Mouse (Mus musculus): ENCODE measurements at regions not wholly inside any gene's neighbourhood (a gene's known extent, or its start where the extent isn't known, plus 50 kb on each side); places are given as distances from the start of the nearest gene placed in this dataset.
"Not testable (repeated sequence)": the region's sequence is repeated elsewhere in the genome, so short reads cannot be mapped to it uniquely, and the experiment has no call there.

DNA sequence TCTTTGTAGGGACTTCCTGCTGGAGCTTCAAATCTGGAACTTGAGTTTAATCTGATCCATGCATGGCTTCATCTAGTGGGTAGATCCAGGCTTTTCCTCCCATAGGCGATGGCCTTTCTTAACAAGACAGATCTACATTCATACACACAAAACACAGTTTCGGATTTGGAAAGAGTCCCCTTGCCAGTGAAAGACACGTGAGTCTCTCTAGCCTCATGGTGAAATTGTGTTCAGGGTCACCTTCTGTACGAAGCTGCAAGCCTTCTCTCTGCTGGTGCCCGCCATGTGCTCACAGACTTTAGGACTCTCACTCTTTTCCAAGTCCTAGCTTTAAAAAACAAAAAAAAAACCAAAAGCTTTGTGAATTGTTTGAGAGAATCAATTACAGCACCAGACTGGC is 51.4 kb upstream of the Dlx2 start:
- Histone ChIP-seq H3K9me3 (ENCODE audit: low read length) (no peaks in the 10 kb centered on the region), H3K4me1 (ENCODE audit: insufficient read depth) (no peaks in the 10 kb centered on the region), H3K27ac (ENCODE audit: low read depth) (no peak overlapping the region), H3K9ac (replicated peaks) (no peak overlapping the region), H3K4me3 (ENCODE audit: low read depth, low read length) (no peak overlapping the region), H3K27me3 (ENCODE audit: insufficient read depth, low read length) (no peaks in the 10 kb centered on the region; the same call in 1 of the 2 replicates), H3K36me3 (replicated peaks; ENCODE audit: insufficient read depth, low read length) (no peaks in the 10 kb centered on the region), H3K4me2 (ENCODE audit: low read depth, low read length) (no peak overlapping the region)
- ATAC-seq = no peak
- WGBS (ENCODE audit: insufficient replicate concordance) = 58% methylated on average over 5 of the region's 5 CpGs
- TF ChIP-seq EP300 (IDR thresholded peaks at IDR 0.05; ENCODE audit: low read depth) (no peak), CTCF (IDR thresholded peaks at IDR 0.05; ENCODE audit: low read depth) (no peak)
- no peak for DNase-seq

- no peaks in the 10 kb centered on the region for H3K36me3 ChIP-seq (replicated peaks; ENCODE audit: insufficient read depth, low read length)
- H3K27me3 ChIP-seq (ENCODE audit: insufficient read depth, low read length) = no peaks in the 10 kb centered on the region; the same call in 1 of the 2 replicates
- no peaks in the 10 kb centered on the region for H3K9me3 ChIP-seq (ENCODE audit: low read length)
- no peaks in the 10 kb centered on the region for H3K4me1 ChIP-seq (ENCODE audit: insufficient read depth)
- TF ChIP-seq CTCF (IDR thresholded peaks at IDR 0.05; ENCODE audit: low read depth) (no peak), EP300 (IDR thresholded peaks at IDR 0.05; ENCODE audit: low read depth) (no peak)
- DNase-seq (no peak), ATAC-seq (peak; percentile 35; the same call in 1 of the 2 replicates)
- H3K27ac ChIP-seq (ENCODE audit: low read depth) = no peak overlapping the region
- H3K4me3 ChIP-seq (ENCODE audit: low read depth, low read length) = no peak overlapping the region
- H3K4me2 ChIP-seq (ENCODE audit: low read depth, low read length) = peak overlapping the region; percentile 53
- no peak overlapping the region for H3K9ac ChIP-seq (replicated peaks)
- WGBS (ENCODE audit: insufficient replicate concordance) = 27% methylated on average over 10 of the region's 10 CpGs
Observed at GRCm38 (mm10) chr2:71598368-71598767, 51.8 kb upstream of the Dlx2 start.

DNA sequence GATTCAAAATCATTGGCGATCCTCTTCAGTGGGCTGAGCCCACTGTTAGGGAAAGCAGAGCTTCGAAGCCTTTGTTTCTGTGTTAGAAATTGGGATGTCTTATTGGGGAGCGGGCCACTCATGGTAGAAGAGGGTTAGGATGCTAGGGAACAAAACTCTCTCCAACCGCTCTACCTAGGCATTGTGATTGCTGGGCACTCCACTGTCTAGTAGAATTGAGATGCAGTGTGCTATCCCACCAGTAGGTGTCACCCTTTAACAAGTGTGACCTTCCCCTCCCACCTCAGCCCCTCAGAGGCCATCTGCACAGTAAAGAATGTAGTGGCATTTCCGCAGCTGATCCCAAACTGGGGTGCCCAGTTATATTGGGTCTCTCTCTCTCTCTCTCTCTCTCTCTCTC is 52.2 kb upstream of the Dlx2 start:
- H3K36me3 ChIP-seq (replicated peaks; ENCODE audit: insufficient read depth, low read length) = no peaks in the 10 kb centered on the region
- H3K4me1 ChIP-seq (ENCODE audit: insufficient read depth) = no peaks in the 10 kb centered on the region
- H3K4me2 ChIP-seq (ENCODE audit: low read depth, low read length) = peak overlapping the region; percentile 53
- 10% methylated on average over 5 of the region's 5 CpGs for WGBS (ENCODE audit: insufficient replicate concordance)
- no peak overlapping the region for H3K4me3 ChIP-seq (ENCODE audit: low read depth, low read length)
- ATAC-seq = peak; percentile 71
- H3K27me3 ChIP-seq (ENCODE audit: insufficient read depth, low read length) = no peaks in the 10 kb centered on the region; the same call in 1 of the 2 replicates
- no peaks in the 10 kb centered on the region for H3K9me3 ChIP-seq (ENCODE audit: low read length)
- no peak overlapping the region for H3K9ac ChIP-seq (replicated peaks)
- TF ChIP-seq CTCF (IDR thresholded peaks at IDR 0.05; ENCODE audit: low read depth) (peak; percentile 95), EP300 (IDR thresholded peaks at IDR 0.05; ENCODE audit: low read depth) (no peak)
- no peak overlapping the region for H3K27ac ChIP-seq (ENCODE audit: low read depth)
- peak; percentile 84 for DNase-seq

GRCm38 (mm10) chr2:71600213-71600612 is 53.7 kb upstream of the Dlx2 start:
- no peak for DNase-seq
- no peak overlapping the region for H3K27ac ChIP-seq (ENCODE audit: low read depth)

GRCm38 (mm10) chr2:71600999-71601398 is 54.4 kb upstream of the Dlx2 start:
- H3K4me3 ChIP-seq (ENCODE audit: low read depth, low read length) = no peak overlapping the region
- H3K36me3 ChIP-seq (replicated peaks; ENCODE audit: insufficient read depth, low read length) = no peaks in the 10 kb centered on the region
- H3K4me2 ChIP-seq (ENCODE audit: low read depth, low read length) = no peak overlapping the region
- WGBS (ENCODE audit: insufficient replicate concordance) = 79% methylated on average over 1 of the region's 1 CpGs
- ATAC-seq = no peak
- H3K9me3 ChIP-seq (ENCODE audit: low read length) = no peaks in the 10 kb centered on the region
- no peaks in the 10 kb centered on the region for H3K4me1 ChIP-seq (ENCODE audit: insufficient read depth)
- no peaks in the 10 kb centered on the region; the same call in 1 of the 2 replicates for H3K27me3 ChIP-seq (ENCODE audit: insufficient read depth, low read length)
- H3K9ac ChIP-seq (replicated peaks) = no peak overlapping the region
- DNase-seq = no peak
- no peak overlapping the region for H3K27ac ChIP-seq (ENCODE audit: low read depth)
- TF ChIP-seq CTCF (IDR thresholded peaks at IDR 0.05; ENCODE audit: low read depth) (no peak), EP300 (IDR thresholded peaks at IDR 0.05; ENCODE audit: low read depth) (no peak)

More at GRCm38 (mm10) chr2:71600213-71600612, 53.7 kb upstream of the Dlx2 start:
- H3K4me2 ChIP-seq (ENCODE audit: low read depth, low read length) = no peak overlapping the region
- no peak for TF ChIP-seq CTCF (IDR thresholded peaks at IDR 0.05; ENCODE audit: low read depth)
- TF ChIP-seq EP300 (IDR thresholded peaks at IDR 0.05; ENCODE audit: low read depth) = no peak
- H3K9me3 ChIP-seq (ENCODE audit: low read length) = no peaks in the 10 kb centered on the region
- 75% methylated on average over 7 of the region's 7 CpGs for WGBS (ENCODE audit: insufficient replicate concordance)
- no peaks in the 10 kb centered on the region for H3K36me3 ChIP-seq (replicated peaks; ENCODE audit: insufficient read depth, low read length)
- H3K27me3 ChIP-seq (ENCODE audit: insufficient read depth, low read length) = no peaks in the 10 kb centered on the region; the same call in 1 of the 2 replicates
- no peaks in the 10 kb centered on the region for H3K4me1 ChIP-seq (ENCODE audit: insufficient read depth)
- no peak overlapping the region for H3K9ac ChIP-seq (replicated peaks)
- no peak for ATAC-seq
- H3K4me3 ChIP-seq (ENCODE audit: low read depth, low read length) = no peak overlapping the region

DNA sequence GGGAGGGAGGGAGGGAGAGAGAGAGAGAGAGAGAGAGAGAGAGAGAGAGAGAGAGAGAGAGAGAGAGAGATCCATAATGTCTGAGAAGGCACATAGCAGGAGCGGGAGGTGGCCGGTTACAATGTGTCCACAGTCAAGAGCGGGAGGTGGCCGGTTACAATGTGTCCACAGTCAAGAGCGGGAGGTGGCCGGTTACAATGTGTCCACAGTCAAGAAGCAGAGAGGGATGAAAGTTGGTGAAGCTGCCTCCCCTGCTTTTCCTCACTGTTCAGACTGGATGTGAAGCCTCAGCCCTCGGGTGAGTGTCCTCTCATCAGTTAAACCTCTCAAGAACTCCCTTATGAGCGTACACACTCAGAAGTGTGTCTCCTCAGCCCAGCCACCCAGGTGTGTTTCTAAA is 57.2 kb upstream of the Dlx2 start:
- not testable (repeated sequence) for H3K9ac ChIP-seq (replicated peaks); ATAC-seq; H3K9me3 ChIP-seq (ENCODE audit: low read length); H3K4me1 ChIP-seq (ENCODE audit: insufficient read depth); H3K36me3 ChIP-seq (replicated peaks; ENCODE audit: insufficient read depth, low read length); H3K27ac ChIP-seq (ENCODE audit: low read depth); DNase-seq; H3K27me3 ChIP-seq (ENCODE audit: insufficient read depth, low read length); H3K4me3 ChIP-seq (ENCODE audit: low read depth, low read length); H3K4me2 ChIP-seq (ENCODE audit: low read depth, low read length)
- WGBS (ENCODE audit: insufficient replicate concordance) = 89% methylated on average over 8 of the region's 8 CpGs

GRCm38 (mm10) chr2:71605606-71606005 is 59.1 kb upstream of the Dlx2 start:
- Histone ChIP-seq H3K27ac (ENCODE audit: low read depth) (no peak overlapping the region), H3K36me3 (replicated peaks; ENCODE audit: insufficient read depth, low read length) (no peaks in the 10 kb centered on the region), H3K4me1 (ENCODE audit: insufficient read depth) (0 out of 2 replicates have a peak, but pooled peaks cover 4% of the 10 kb centered on the region), H3K9ac (replicated peaks) (no peak overlapping the region), H3K27me3 (ENCODE audit: insufficient read depth, low read length) (no peaks in the 10 kb centered on the region), H3K9me3 (ENCODE audit: low read length) (no peaks in the 10 kb centered on the region), H3K4me2 (ENCODE audit: low read depth, low read length) (no peak overlapping the region), H3K4me3 (ENCODE audit: low read depth, low read length) (no peak overlapping the region)
- TF ChIP-seq CTCF (IDR thresholded peaks at IDR 0.05; ENCODE audit: low read depth) (no peak), EP300 (IDR thresholded peaks at IDR 0.05; ENCODE audit: low read depth) (no peak)
- 87% methylated on average over 1 of the region's 1 CpGs for WGBS (ENCODE audit: insufficient replicate concordance)
- DNase-seq (no peak), ATAC-seq (no peak)

Measured in liver, postnatal 0 days (tissue).